Mouse (Mus musculus) ES-E14 (cell line): Measurements from ENCODE around the gene Cotl1.

Experiments
- CHD2 ChIP-seq: IDR thresholded peaks from 2 replicates; pipeline ENCODE4 v1.6.1; 2014; ENCODE audit warnings: mild to moderate bottlenecking, low read depth, low read length, inconsistent platforms
- HCFC1 ChIP-seq: IDR thresholded peaks from 2 replicates; pipeline ENCODE4 v1.6.1; 2012; ENCODE audit warnings: low read length, inconsistent platforms, borderline replicate concordance; ENCODE audit not compliant: insufficient read depth
- MAFK ChIP-seq: IDR thresholded peaks from 2 replicates; pipeline ENCODE4 v1.6.1; 2014; ENCODE audit warnings: mild to moderate bottlenecking, low read depth, low read length, inconsistent platforms; ENCODE audit not compliant: insufficient read depth
- ZC3H11A ChIP-seq: IDR thresholded peaks from 2 replicates; pipeline ENCODE4 v1.6.1; 2012; ENCODE audit warnings: low read depth, mild to moderate bottlenecking, inconsistent platforms, low read length, borderline replicate concordance
- ZNF384 ChIP-seq: IDR thresholded peaks from 2 replicates; pipeline ENCODE4 v1.6.1; 2012; ENCODE audit warnings: low read depth, low read length, inconsistent platforms

- TF ChIP-seq ZC3H11A (no peak), HCFC1 (no peak), ZNF384 (no peak), MAFK (no peak), CHD2 (no peak)
These were observed 27.5 kb downstream of the Cotl1 start for GRCm38 (mm10) chr8:119812650-119813431.
